Mouse (Mus musculus): ENCODE measurements around the gene Setd6.

DNA sequence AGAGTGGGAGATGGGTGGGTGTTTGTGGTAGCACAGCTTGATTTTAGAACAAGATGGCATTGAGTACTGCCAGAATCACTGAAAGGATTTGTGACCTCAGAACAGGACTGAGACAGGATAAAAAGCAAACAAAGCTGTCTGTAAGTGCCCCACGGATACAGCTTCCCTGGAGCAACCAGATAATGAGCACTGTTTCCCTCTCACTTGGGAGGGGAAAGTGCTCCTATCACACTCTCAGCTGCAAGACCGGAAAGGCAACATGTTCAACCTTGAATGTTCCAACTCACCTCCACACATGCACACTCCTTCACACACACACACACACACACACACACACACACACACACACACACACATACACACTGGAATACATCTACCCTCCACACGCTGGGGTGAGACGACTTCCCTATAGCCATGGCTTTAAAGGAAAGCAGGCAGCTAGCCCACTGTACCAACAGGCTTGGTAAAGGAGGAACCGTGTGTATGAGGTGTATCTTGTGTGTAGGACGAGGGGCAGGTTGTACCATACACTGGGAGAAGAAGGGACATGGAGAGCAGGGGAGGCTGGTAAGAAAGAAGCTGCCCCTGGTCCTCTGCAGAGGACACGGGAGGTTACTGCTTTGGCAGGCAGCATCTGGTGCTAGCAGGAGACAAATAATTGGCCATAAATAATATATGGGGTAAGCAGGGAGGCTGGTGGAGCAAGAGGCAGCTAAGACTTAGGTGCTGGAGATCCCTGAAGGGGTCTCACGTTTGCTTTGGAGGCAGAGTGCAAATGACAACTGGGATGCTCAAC is 47.3 kb upstream of the Setd6 start:
- TF ChIP-seq CTCF (IDR thresholded peaks at IDR 0.05; ENCODE audit: low read depth) (no peak), EP300 (optimal IDR thresholded peaks at IDR 0.05) (no peak)

Data from stomach, postnatal 0 days (tissue).